Comparison of ENCODE assay signal across 9 mouse cellular contexts in the genomic region with DNA sequence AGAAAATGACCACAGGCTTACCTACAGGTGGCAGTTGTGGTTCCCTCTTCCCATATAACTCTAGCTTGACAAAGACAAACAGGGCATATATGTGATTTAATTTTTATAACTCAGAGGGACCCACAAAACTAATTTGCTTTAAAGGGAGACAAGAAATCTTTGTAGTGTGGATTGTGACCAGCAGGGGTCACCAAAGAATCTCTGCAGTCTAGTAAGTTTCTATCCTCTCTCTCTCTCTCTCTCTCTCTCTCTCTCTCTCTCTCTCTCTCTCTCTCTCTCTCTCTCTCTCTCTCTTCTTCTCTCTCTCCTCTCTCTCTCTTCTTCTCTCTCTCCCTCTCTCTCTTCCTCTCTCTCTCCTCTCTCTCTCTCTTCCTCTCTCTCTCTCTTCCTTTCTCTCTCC. TPM values are rescaled to one million over a fixed set of nuclear protein-coding genes. Genes with fewer than 3 reads are reported as not detected.
DNase-seq lines count a peak whose midpoint lies in the region; ATAC-seq and TF ChIP-seq lines count a peak whose summit lies in the region.
"Had no signal": no experiment of that assay in that cellular context is flagged by ENCODE, and none has a peak within 500 bp of the region (broad histone marks: within the 10 kb centered on the region; RNA-seq: fewer than 3 reads in every experiment).

No protein-coding gene starts in this region.

- no peaks in the 10 kb centered on the region for H3K36me3 ChIP-seq in hindbrain, embryonic 11.5 days (ENCODE audit: control insufficient read depth, insufficient read depth, low read length)
- no peaks in the 10 kb centered on the region for H3K36me3 ChIP-seq in hindbrain, embryonic 10.5 days
- no peaks in the 10 kb centered on the region for H3K36me3 ChIP-seq in embryonic facial prominence, embryonic 14.5 days (ENCODE audit: control insufficient read depth, insufficient read depth, low read length)
- H3K36me3 ChIP-seq in liver, embryonic 14.5 days (replicated peaks; ENCODE audit: control insufficient read depth, insufficient read depth, low read depth), result no peaks in the 10 kb centered on the region
- no peaks in the 10 kb centered on the region for H3K36me3 ChIP-seq in splenic B cell, adult 2 months (ENCODE audit: control insufficient read depth, insufficient read depth, low read length, poor library complexity, severe bottlenecking)
- no peaks in the 10 kb centered on the region for H3K36me3 ChIP-seq in forebrain, embryonic 12.5 days (replicated peaks)
- H3K36me3 ChIP-seq: neural tube, embryonic 13.5 days had no signal

- no peak overlapping the region for H3K4me3 ChIP-seq in hindbrain, embryonic 11.5 days (ENCODE audit: low read depth, low read length)
- H3K4me3 ChIP-seq in hindbrain, embryonic 10.5 days, result no peak overlapping the region
- no peak overlapping the region for H3K4me3 ChIP-seq in embryonic facial prominence, embryonic 14.5 days (ENCODE audit: low read depth, low read length)
- no peak overlapping the region for H3K4me3 ChIP-seq in liver, embryonic 14.5 days (ENCODE audit: insufficient read depth in 1 of 2, low read depth in 2 of 2, low read length in 2 of 2)
- no peak overlapping the region for H3K4me3 ChIP-seq in forebrain, embryonic 12.5 days (replicated peaks)
- H3K4me3 ChIP-seq: neural tube, embryonic 13.5 days had no signal

- no peak for ATAC-seq in hindbrain, embryonic 11.5 days (ENCODE audit: low FRiP score)
- no peak for ATAC-seq in embryonic facial prominence, embryonic 14.5 days (ENCODE audit: low read depth)
- no peak for ATAC-seq in liver, embryonic 14.5 days (ENCODE audit: insufficient read depth)
- no peak for ATAC-seq in forebrain, embryonic 12.5 days (ENCODE audit: low FRiP score)

- H3K27me3 ChIP-seq in hindbrain, embryonic 11.5 days (ENCODE audit: control insufficient read depth, insufficient read depth, low read length), result no peaks in the 10 kb centered on the region
- H3K27me3 ChIP-seq in hindbrain, embryonic 10.5 days (ENCODE audit: insufficient read depth, poor library complexity, severe bottlenecking), result no peaks in the 10 kb centered on the region
- H3K27me3 ChIP-seq in embryonic facial prominence, embryonic 14.5 days (replicated peaks; ENCODE audit: control insufficient read depth, insufficient read depth, low read length), result no peaks in the 10 kb centered on the region
- H3K27me3 ChIP-seq in liver, embryonic 14.5 days (ENCODE audit: control insufficient read depth, insufficient read depth, low read length), result no peaks in the 10 kb centered on the region
- no peaks in the 10 kb centered on the region for H3K27me3 ChIP-seq in splenic B cell, adult 2 months (ENCODE audit: control insufficient read depth, insufficient read depth, low read length, poor library complexity, severe bottlenecking)
- H3K27me3 ChIP-seq in forebrain, embryonic 12.5 days, result no peaks in the 10 kb centered on the region
- H3K27me3 ChIP-seq: neural tube, embryonic 13.5 days had no signal

- no peak overlapping the region for H3K27ac ChIP-seq in hindbrain, embryonic 11.5 days (ENCODE audit: low read depth, low read length)
- no peak overlapping the region for H3K27ac ChIP-seq in hindbrain, embryonic 10.5 days
- no peak overlapping the region for H3K27ac ChIP-seq in embryonic facial prominence, embryonic 14.5 days (replicated peaks; ENCODE audit: low read depth, low read length)
- H3K27ac ChIP-seq in liver, embryonic 14.5 days, result no peak overlapping the region
- H3K27ac ChIP-seq in forebrain, embryonic 12.5 days, result no peak overlapping the region
- H3K27ac ChIP-seq: neural tube, embryonic 13.5 days had no signal

- TF ChIP-seq CTCF in liver, embryonic 14.5 days (IDR thresholded peaks at IDR 0.05; ENCODE audit: low read depth), result peak; percentile 27; the same call in 1 of the 2 replicates

- peak; percentile 55 for DNase-seq in hindbrain, embryonic 11.5 days (ENCODE audit: low spot score)
- DNase-seq in hindbrain, embryonic 10.5 days (ENCODE audit: low spot score), result no peak
- DNase-seq in 416B (ENCODE audit: low read depth) (peak; percentile 62), ES-CJ7 (ENCODE audit: low read depth, low spot score) (peak; percentile 24)
- DNase-seq in embryonic facial prominence, embryonic 14.5 days (ENCODE audit: low spot score), result peak; percentile 37
- no peak for DNase-seq in liver, embryonic 14.5 days (ENCODE audit: low read depth in 3 of 3, low spot score in 3 of 3)
- peak; percentile 83 for DNase-seq in splenic B cell, adult 2 months (ENCODE audit: low read depth, low spot score)

- H3K9ac ChIP-seq in hindbrain, embryonic 11.5 days (ENCODE audit: low read depth, low read length), result no peak overlapping the region
- H3K9ac ChIP-seq in embryonic facial prominence, embryonic 14.5 days (ENCODE audit: low read depth, low read length), result no peak overlapping the region
- H3K9ac ChIP-seq in liver, embryonic 14.5 days (replicated peaks), result no peak overlapping the region
- H3K9ac ChIP-seq in forebrain, embryonic 12.5 days, result no peak overlapping the region
- H3K9ac ChIP-seq: neural tube, embryonic 13.5 days had no signal

- H3K4me2 ChIP-seq in hindbrain, embryonic 11.5 days (replicated peaks; ENCODE audit: low read depth, low read length), result no peak overlapping the region
- no peak overlapping the region for H3K4me2 ChIP-seq in embryonic facial prominence, embryonic 14.5 days (ENCODE audit: low read depth, low read length)
- H3K4me2 ChIP-seq in liver, embryonic 14.5 days (ENCODE audit: low read depth), result no peak overlapping the region
- no peak overlapping the region for H3K4me2 ChIP-seq in forebrain, embryonic 12.5 days
- H3K4me2 ChIP-seq: neural tube, embryonic 13.5 days had no signal

- H3K4me1 ChIP-seq in hindbrain, embryonic 11.5 days (replicated peaks; ENCODE audit: control insufficient read depth, insufficient read depth, low read length), result no peaks in the 10 kb centered on the region
- no peaks in the 10 kb centered on the region for H3K4me1 ChIP-seq in hindbrain, embryonic 10.5 days (replicated peaks)
- no peaks in the 10 kb centered on the region for H3K4me1 ChIP-seq in embryonic facial prominence, embryonic 14.5 days (ENCODE audit: control insufficient read depth, insufficient read depth, low read length)
- no peaks in the 10 kb centered on the region for H3K4me1 ChIP-seq in liver, embryonic 14.5 days (replicated peaks; ENCODE audit: control insufficient read depth in 2 of 2, insufficient read depth in 2 of 2, low read length in 1 of 2)
- H3K4me1 ChIP-seq in forebrain, embryonic 12.5 days, result no peaks in the 10 kb centered on the region
- H3K4me1 ChIP-seq: neural tube, embryonic 13.5 days had no signal

- no peaks in the 10 kb centered on the region for H3K9me3 ChIP-seq in hindbrain, embryonic 11.5 days (ENCODE audit: control insufficient read depth, low read length)
- H3K9me3 ChIP-seq in hindbrain, embryonic 10.5 days, result no peaks in the 10 kb centered on the region
- no peaks in the 10 kb centered on the region for H3K9me3 ChIP-seq in embryonic facial prominence, embryonic 14.5 days (ENCODE audit: control insufficient read depth, low read length)
- H3K9me3 ChIP-seq in liver, embryonic 14.5 days (ENCODE audit: control insufficient read depth, low read length), result no peaks in the 10 kb centered on the region
- no peaks in the 10 kb centered on the region for H3K9me3 ChIP-seq in forebrain, embryonic 12.5 days
- H3K9me3 ChIP-seq: neural tube, embryonic 13.5 days had no signal

- no peak for TF ChIP-seq EP300 in liver, embryonic 14.5 days (IDR thresholded peaks at IDR 0.05; ENCODE audit: low read depth)

RNA-seq across cellular contexts. Expression of gene Zp3r, which starts 53.5 kb away (rescaled TPM):
- polyA plus RNA-seq in hindbrain, embryonic 11.5 days (2014; fragmentation: Nextera tagmentation; extraction: Ambion mirVana), result not detected in 2 replicates
- polyA plus RNA-seq in hindbrain, embryonic 10.5 days (2016; fragmentation: Nextera tagmentation; extraction: Ambion mirVana), result not detected in 2 replicates
- polyA plus RNA-seq in embryonic facial prominence, embryonic 14.5 days (2014; fragmentation: Nextera tagmentation; extraction: Ambion mirVana), result not detected in 2 replicates
- polyA plus RNA-seq in liver, embryonic 14.5 days (2012; rRNA removed), result not detected in 2 replicates
- polyA plus RNA-seq in liver, embryonic 14.5 days (2014; fragmentation: Nextera tagmentation; extraction: Ambion mirVana), result not detected in 2 replicates
- not detected in 2 replicates for polyA plus RNA-seq in forebrain, embryonic 12.5 days (2016; fragmentation: Nextera tagmentation; extraction: Ambion mirVana)
- polyA plus RNA-seq: neural tube, embryonic 13.5 days had no signal

Comparison
In these comparisons a context has a peak if more than half of its experiments do, and no peak if none do; other contexts are left out.
1. DNase-seq: peak in hindbrain, embryonic 11.5 days (single experiment), 416B (single experiment), ES-CJ7 (single experiment), embryonic facial prominence, embryonic 14.5 days (single experiment) and splenic B cell, adult 2 months (single experiment); none in hindbrain, embryonic 10.5 days (single experiment) and liver, embryonic 14.5 days (0 of 3).